Mouse (Mus musculus) CH12.LX (cell line): ENCODE results near the gene Ube2o. TPM values are rescaled to one million over a fixed set of nuclear protein-coding genes. Genes with fewer than 3 reads are reported as not detected.

Experiments used
- DNase-seq: peaks from one replicate; pipeline ENCODE4 v3.0.0-alpha.2; 2013; ENCODE audit errors: extremely low read depth
- H3K27ac ChIP-seq: 2 replicates; pipeline ENCODE4 v1.5.1; 2012; ENCODE audit warnings: low read depth, mild to moderate bottlenecking, control low read depth, moderate library complexity; ENCODE audit not compliant: insufficient read depth
- H3K27me3 ChIP-seq: replicated peaks from 2 replicates; pipeline ENCODE3; 2012; ENCODE audit warnings: inconsistent platforms
- H3K36me3 ChIP-seq, 2 experiments: replicated peaks in 1 of 2; 2 replicates each; pipeline versions ENCODE3 to v1.6.1; 2012; ENCODE audit warnings: inconsistent platforms in 1 of 2, low read length in 1 of 2, mild to moderate bottlenecking in 1 of 2, mixed read lengths in 1 of 2, moderate library complexity in 1 of 2; ENCODE audit not compliant: control insufficient read depth in 1 of 2, insufficient read depth in 1 of 2
- H3K4me1 ChIP-seq, 2 experiments: 2 replicates each; pipeline ENCODE4 v1.6.1; 2012; ENCODE audit warnings: inconsistent platforms in 1 of 2, moderate library complexity in 1 of 2; ENCODE audit not compliant: insufficient read depth in 2 of 2, control insufficient read depth in 1 of 2
- H3K4me2 ChIP-seq: 2 replicates; pipeline ENCODE4 v1.6.1; 2012; ENCODE audit warnings: low read depth, mild to moderate bottlenecking, control low read depth; ENCODE audit not compliant: poor library complexity, insufficient read depth, severe bottlenecking
- H3K4me3 ChIP-seq, 3 experiments: fragments of 150-350 bp in 1 of 3; sonication (generic) in 1 of 3; replicated peaks in 1 of 3; 2 replicates each; pipeline versions ENCODE3 to v1.5.1; 2011 to 2012; ENCODE audit warnings: low read depth in 2 of 3, low read length in 2 of 3, mild to moderate bottlenecking in 2 of 3, moderate library complexity in 2 of 3, control low read depth in 1 of 3, improper control_type of control experiment in 1 of 3, inconsistent platforms in 1 of 3, mixed read lengths in 1 of 3; ENCODE audit not compliant: poor library complexity in 1 of 3
- H3K79me2 ChIP-seq: replicated peaks from 2 replicates; pipeline ENCODE4 v1.6.1; 2012; ENCODE audit warnings: mild to moderate bottlenecking, moderate library complexity; ENCODE audit not compliant: control insufficient read depth, poor library complexity, insufficient read depth, severe bottlenecking; ENCODE audit errors: extremely low read depth
- H3K9ac ChIP-seq: 2 replicates; pipeline ENCODE4 v1.6.1; 2012; ENCODE audit warnings: low read depth, mild to moderate bottlenecking, control low read depth, moderate library complexity; ENCODE audit not compliant: insufficient read depth
- H3K9me3 ChIP-seq: replicated peaks from 2 replicates; pipeline ENCODE3; 2012; ENCODE audit warnings: low read length, inconsistent platforms, mixed read lengths
- CHD1 ChIP-seq: IDR thresholded peaks from 2 replicates; pipeline ENCODE4 v1.6.1; 2012; ENCODE audit warnings: low read depth, low read length, improper control_type of control experiment, inconsistent platforms
- CHD2 ChIP-seq: IDR thresholded peaks from 2 replicates; pipeline ENCODE4 v1.6.1; 2011; ENCODE audit warnings: low read length, improper control_type of control experiment
- CTCF ChIP-seq, 2 experiments: IDR thresholded peaks in 1 of 2; conservative IDR thresholded peaks in 1 of 2; 2 replicates each; pipeline ENCODE4 v1.5.1; 2011 to 2012; ENCODE audit warnings: low read depth in 2 of 2, low read length in 2 of 2, improper control_type of control experiment in 1 of 2, inconsistent platforms in 1 of 2, mild to moderate bottlenecking in 1 of 2, moderate library complexity in 1 of 2
- ETS1 ChIP-seq: conservative IDR thresholded peaks from 2 replicates; pipeline ENCODE4 v1.6.1; 2012; ENCODE audit warnings: low read depth, mild to moderate bottlenecking, inconsistent platforms, low read length, improper control_type of control experiment, moderate library complexity
- GABPA ChIP-seq: IDR thresholded peaks from 2 replicates; pipeline ENCODE4 v1.6.1; 2012; ENCODE audit warnings: low read depth, low read length, improper control_type of control experiment, inconsistent platforms; ENCODE audit not compliant: insufficient replicate concordance
- JUN ChIP-seq: IDR thresholded peaks from 2 replicates; pipeline ENCODE4 v1.6.1; 2011; ENCODE audit warnings: low read depth, mild to moderate bottlenecking, low read length, improper control_type of control experiment, moderate library complexity; ENCODE audit not compliant: insufficient read depth
- JUND ChIP-seq: conservative IDR thresholded peaks from 2 replicates; pipeline ENCODE4 v1.6.1; 2011; ENCODE audit warnings: low read depth, low read length, improper control_type of control experiment
- KAT2A ChIP-seq: IDR thresholded peaks from 2 replicates; pipeline ENCODE4 v1.6.1; 2012; ENCODE audit warnings: low read length, improper control_type of control experiment, inconsistent platforms; ENCODE audit not compliant: insufficient replicate concordance
- MAFK ChIP-seq: IDR thresholded peaks from 2 replicates; pipeline ENCODE4 v1.6.1; 2011; ENCODE audit warnings: low read length, improper control_type of control experiment; ENCODE audit not compliant: insufficient replicate concordance
- MAX ChIP-seq: IDR thresholded peaks from 2 replicates; pipeline ENCODE4 v1.6.1; 2011; ENCODE audit warnings: low read length, improper control_type of control experiment
- MEF2A ChIP-seq: IDR thresholded peaks from 2 replicates; pipeline ENCODE4 v1.6.1; 2014; ENCODE audit warnings: low read depth, mild to moderate bottlenecking, inconsistent platforms, low read length, improper control_type of control experiment, borderline replicate concordance
- MXI1 ChIP-seq: IDR thresholded peaks from 2 replicates; pipeline ENCODE4 v1.6.1; 2011; ENCODE audit warnings: mild to moderate bottlenecking, low read depth, low read length, improper control_type of control experiment
- NELFE ChIP-seq: IDR thresholded peaks from 2 replicates; pipeline ENCODE4 v1.6.1; 2011; ENCODE audit warnings: low read depth, low read length, improper control_type of control experiment
- RCOR1 ChIP-seq: conservative IDR thresholded peaks from 2 replicates; pipeline ENCODE4 v1.6.1; 2012; ENCODE audit warnings: low read depth, mild to moderate bottlenecking, inconsistent platforms, low read length, improper control_type of control experiment
- TCF12 ChIP-seq: IDR thresholded peaks from 2 replicates; pipeline ENCODE4 v1.6.1; 2014; ENCODE audit warnings: low read depth, mild to moderate bottlenecking, inconsistent platforms, low read length, improper control_type of control experiment
- UBTF ChIP-seq: IDR thresholded peaks from 2 replicates; pipeline ENCODE4 v1.6.1; 2012; ENCODE audit warnings: low read depth, mild to moderate bottlenecking, inconsistent platforms, low read length, improper control_type of control experiment, moderate library complexity
- ZC3H11A ChIP-seq: IDR thresholded peaks from 2 replicates; pipeline ENCODE4 v1.6.1; 2012; ENCODE audit warnings: low read depth, mild to moderate bottlenecking, inconsistent platforms, low read length, improper control_type of control experiment
- ZKSCAN1 ChIP-seq: IDR thresholded peaks from 2 replicates; pipeline ENCODE4 v1.6.1; 2012; ENCODE audit warnings: low read depth, inconsistent platforms, low read length, improper control_type of control experiment, borderline replicate concordance
- ZMIZ1 ChIP-seq: IDR thresholded peaks from 2 replicates; pipeline ENCODE4 v1.6.1; 2012; ENCODE audit warnings: low read depth, mild to moderate bottlenecking, inconsistent platforms, low read length, improper control_type of control experiment
- ZNF384 ChIP-seq: IDR thresholded peaks from 2 replicates; pipeline ENCODE4 v1.6.1; 2012; ENCODE audit warnings: low read depth, low read length, improper control_type of control experiment, inconsistent platforms
- dilution Hi-C: fragments of 300-500 bp; cut with MboI; formaldehyde crosslinking; loops from 2 replicates; pipeline ENCODE4 v1.14.3; 2020; ENCODE audit warnings: low sequenced_read_pairs; ENCODE audit not compliant: extremely low pct_unique_long_range_greater_than_20kb, extremely low pct_ligation_motif_present
- in situ Hi-C: fragments of 300-500 bp; cut with MboI; formaldehyde crosslinking; loops from 3 replicates; pipeline ENCODE4 v1.14.3; 2019; ENCODE audit warnings: low sequenced_read_pairs, low pct_ligation_motif_present, low pct_unique_long_range_greater_than_20kb, mixed read lengths
- polyA plus RNA-seq: library from polyadenylated mRNA; unstranded; fragments of >175 nt; gene quantifications from 2 replicates; pipeline ENCODE4 v1.2.1, GENCODE M21; 2012; ENCODE audit warnings: low read depth; ENCODE audit not compliant: insufficient read length
- total RNA-seq, 2 experiments: library from RNA; depleted of rRNA; stranded (reverse); fragments of 300-350 nt in 1 of 2; fragments of >200 nt in 1 of 2; gene quantifications; 2 replicates each; pipeline ENCODE4 v1.2.3; 2012 to 2014

Ube2o gene
- total and polyA plus RNA-seq, 3 experiments: 12.7 to 61.7 (median 42.8) TPM

GRCm38 (mm10) chr11:116580711-116581375, 404 bp downstream of the Ube2o start:
- peaks cover 0 to 27% of the 10 kb centered on the region in 2 experiments for H3K36me3 ChIP-seq
- peaks cover 24% of the 10 kb centered on the region for H3K79me2 ChIP-seq
- in situ Hi-C loops (no loop called here), dilution Hi-C loops (no loop called here)
- peaks cover 2% of the 10 kb centered on the region for H3K27me3 ChIP-seq
- H3K9me3 ChIP-seq: no peaks in the 10 kb centered on the region
- H3K9ac ChIP-seq: peak overlapping the region; percentile 80
- peak; percentile 42 for DNase-seq
- peak overlapping the region; percentile 32 for H3K27ac ChIP-seq
- TF ChIP-seq MAX: peak; percentile 20; the same call in 1 of the 2 replicates
- 0 out of 2 replicates have a peak, but pooled peaks have one; percentile 16 for TF ChIP-seq KAT2A
- 0 out of 2 replicates have a peak, but pooled peaks have one; percentile 49 for TF ChIP-seq NELFE
- TF ChIP-seq MXI1: peak; percentile 69
- TF ChIP-seq ZMIZ1: peak; percentile 67; the same call in 1 of the 2 replicates
- peak; percentile 56; the same call in 1 of the 2 replicates for TF ChIP-seq TCF12
- TF ChIP-seq GABPA: no peak
- TF ChIP-seq MEF2A: peak; percentile 39; the same call in 1 of the 2 replicates
- TF ChIP-seq JUN: no peak
- no peak for TF ChIP-seq JUND
- peak overlapping the region; percentile 77 for H3K4me2 ChIP-seq
- H3K4me3 ChIP-seq: peak overlapping the region; percentile 83 to 96 (median 93)
- H3K4me1 ChIP-seq: peaks cover 0 to 37% of the 10 kb centered on the region in 2 experiments; a peak in 3 of 4 replicates

DNA sequence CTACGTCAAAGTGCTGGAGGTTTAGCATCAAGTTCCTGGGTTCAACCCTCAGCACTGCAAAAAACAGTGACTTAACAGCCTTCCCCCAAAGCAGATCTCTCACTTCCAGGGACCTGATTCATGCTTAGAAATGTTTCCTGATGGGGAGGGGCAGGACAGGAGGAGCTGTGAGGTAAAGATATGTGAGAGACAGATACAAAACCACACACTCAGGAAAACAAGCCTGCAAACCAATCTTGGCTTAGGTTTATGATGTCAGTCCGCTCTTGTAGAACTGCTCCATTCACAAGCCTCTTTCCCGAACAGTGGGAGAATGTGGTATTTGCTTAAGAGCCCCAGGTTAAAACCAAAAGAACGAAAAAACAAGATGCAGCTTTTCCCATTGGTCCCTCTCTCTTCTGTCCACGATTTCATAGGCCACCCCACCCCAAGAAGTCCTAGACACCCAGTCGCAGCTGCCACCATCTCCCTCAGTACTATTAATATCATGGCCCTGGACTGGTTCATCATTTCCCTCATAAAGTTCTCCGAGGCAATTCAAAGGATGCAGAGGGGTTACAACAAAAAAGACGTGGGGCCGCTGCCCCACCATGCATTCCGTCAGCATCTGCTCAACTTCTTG, 1.1 kb downstream of the Ube2o start:
- Histone ChIP-seq H3K79me2 (peaks cover 27% of the 10 kb centered on the region), H3K9me3 (no peaks in the 10 kb centered on the region), H3K4me3 (peak overlapping the region; percentile 83 to 96 (median 93)), H3K36me3 (peaks cover 0 to 30% of the 10 kb centered on the region in 2 experiments), H3K4me1 (peaks cover 3 to 44% of the 10 kb centered on the region in 2 experiments), H3K27me3 (peaks cover 2% of the 10 kb centered on the region), H3K9ac (peak overlapping the region; percentile 80; the same call in 1 of the 2 replicates), H3K4me2 (peak overlapping the region; percentile 77), H3K27ac (no peak overlapping the region)
- dilution Hi-C loops: no loop called here
- in situ Hi-C loops: no loop called here
- TF ChIP-seq NELFE (no peak), ZC3H11A (no peak), JUN (no peak), ZMIZ1 (no peak), ETS1 (no peak), CHD1 (no peak), UBTF (no peak), ZNF384 (no peak), MEF2A (no peak), RCOR1 (no peak), CTCF (conservative IDR thresholded peaks at IDR 0.05 in 1 of 2, IDR thresholded peaks at IDR 0.05 in 1 of 2; ENCODE audit: low read depth in 2 of 2, low read length in 2 of 2) (no peak), CHD2 (no peak), MAFK (no peak), ZKSCAN1 (no peak)
- no peak for DNase-seq
